Mouse (Mus musculus): Measurements from ENCODE around the gene Htr6.

Gene Htr6

GRCm38 (mm10) chr4:139088982-139089671 lies 13.8 kb upstream of the Htr6 start:
- no peak for DNase-seq (ENCODE audit: low read depth, low spot score)

- peak; percentile 61 for DNase-seq (ENCODE audit: low read depth, low spot score)
These were observed 11.6 kb upstream of the Htr6 start for GRCm38 (mm10) chr4:139086984-139087383.

GRCm38 (mm10) chr4:139086037-139086436 lies 10.7 kb upstream of the Htr6 start:
- DNase-seq (ENCODE audit: low read depth, low spot score): peak; percentile 81

- no peak for DNase-seq (ENCODE audit: low read depth, low spot score)
These were observed 10.0 kb upstream of the Htr6 start for GRCm38 (mm10) chr4:139085337-139085736.

- DNase-seq (ENCODE audit: low read depth, low spot score): no peak
These were observed 7.6 kb upstream of the Htr6 start for GRCm38 (mm10) chr4:139082790-139083564.

DNA sequence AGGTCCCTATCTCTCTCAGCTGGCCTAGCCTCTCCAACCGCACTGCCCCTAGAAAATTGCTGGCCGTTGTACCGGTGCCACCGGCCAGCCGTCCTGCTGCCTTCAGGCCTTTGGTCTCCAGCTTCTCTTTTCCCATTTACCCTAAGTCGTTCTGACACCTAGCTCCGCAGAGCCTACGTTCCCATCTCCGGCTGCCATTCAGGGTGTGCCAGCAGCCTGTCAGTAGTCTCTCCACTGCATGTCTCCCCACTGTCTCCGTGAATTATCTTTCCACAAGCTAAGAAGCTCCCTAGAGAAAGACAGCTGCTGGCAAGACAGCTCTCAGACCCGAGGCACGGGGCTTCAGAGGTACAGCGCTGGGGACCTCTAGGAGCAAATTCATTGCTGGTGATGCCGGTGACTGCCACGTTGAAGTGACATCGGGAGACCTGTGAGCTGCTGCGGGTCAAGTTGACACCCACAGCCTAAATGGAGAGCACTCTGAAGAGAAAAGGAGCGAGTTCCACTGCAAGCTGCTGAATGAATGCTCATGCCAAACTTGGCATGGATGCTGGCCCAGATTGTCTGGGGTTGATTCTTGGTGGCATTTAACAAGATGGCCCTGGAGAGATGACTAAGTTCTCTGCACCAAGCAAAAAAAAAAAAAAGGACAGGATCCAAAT lies 6.0 kb upstream of the Htr6 start:
- no peak for DNase-seq (ENCODE audit: low read depth, low spot score)

DNA sequence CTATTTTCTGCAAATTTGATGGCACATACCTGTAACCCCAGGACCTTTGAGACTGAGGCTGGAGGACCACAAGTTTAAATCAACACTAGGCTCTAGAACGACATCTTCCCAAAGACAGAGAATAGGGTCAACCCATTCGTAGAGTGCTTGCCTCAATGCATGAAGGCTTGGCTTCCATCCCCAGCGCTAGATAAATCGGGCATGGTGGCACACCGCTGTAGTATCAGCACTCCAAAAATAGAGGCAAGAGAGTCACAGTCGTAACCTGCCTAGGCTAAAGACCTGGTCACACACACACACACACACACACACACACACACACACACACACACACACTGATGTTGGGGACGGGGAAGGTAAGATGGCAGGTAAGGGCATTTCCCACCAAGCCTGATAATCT lies 4.9 kb upstream of the Htr6 start:
- DNase-seq (ENCODE audit: low read depth, low spot score): no peak

DNA sequence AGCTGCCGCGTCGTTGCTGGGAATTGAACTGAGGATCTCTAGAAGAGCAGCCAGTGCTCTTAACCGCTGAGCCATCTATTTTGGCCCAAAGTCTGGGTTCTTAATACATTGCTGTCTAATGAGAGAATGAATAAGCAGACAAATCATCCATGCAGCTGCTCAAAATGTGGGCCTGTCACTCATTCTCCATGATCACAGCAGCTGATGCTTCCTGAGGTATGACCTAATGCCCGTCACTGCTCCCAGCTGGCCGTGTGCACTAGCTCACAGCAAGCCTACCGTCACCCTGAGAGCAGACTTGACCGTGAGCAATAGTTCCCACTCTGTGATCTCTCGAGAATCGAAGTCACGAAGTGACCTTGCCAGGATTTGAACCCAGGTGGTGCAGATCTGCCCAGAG lies 4.1 kb upstream of the Htr6 start:
- DNase-seq (ENCODE audit: low read depth, low spot score): no peak

DNA sequence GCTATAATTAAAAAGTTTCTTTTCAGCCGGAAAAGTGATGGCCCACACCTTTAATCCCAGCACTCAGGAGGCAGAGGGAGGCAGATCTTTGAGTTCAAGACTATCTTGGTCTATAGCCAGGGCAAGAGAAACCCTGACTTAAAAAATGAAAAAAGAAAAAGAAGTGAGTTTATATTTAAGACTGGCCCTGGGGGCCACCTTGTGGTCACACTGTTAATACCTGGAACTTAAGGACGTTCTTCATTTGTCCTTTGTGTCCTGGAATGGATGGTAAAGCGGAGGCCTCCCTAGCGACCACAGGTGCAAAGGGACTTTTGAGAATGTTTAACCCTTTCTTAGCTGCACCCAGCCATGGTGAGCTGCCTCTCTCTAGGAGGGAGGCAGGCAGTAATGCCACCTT lies 3.4 kb upstream of the Htr6 start:
- DNase-seq (ENCODE audit: low read depth, low spot score): no peak

DNA sequence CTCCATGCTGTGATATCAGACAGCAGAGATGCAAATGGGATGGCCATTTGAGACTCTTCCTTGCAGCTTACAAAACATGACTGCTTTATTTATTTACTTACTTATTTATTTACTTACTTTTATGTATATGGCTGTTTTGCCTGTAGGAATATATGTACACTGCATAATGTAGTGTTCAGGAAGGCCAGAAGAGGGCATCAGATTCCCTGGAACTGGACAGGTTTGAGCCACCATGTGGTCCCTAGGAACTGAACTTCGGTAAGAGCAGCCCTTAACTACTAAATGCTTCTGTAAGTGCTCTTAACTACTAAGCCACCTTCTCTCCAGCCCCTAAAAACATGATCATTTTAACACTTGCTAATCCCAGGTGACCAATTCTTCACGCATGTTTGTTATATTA lies 2.9 kb upstream of the Htr6 start:
- DNase-seq (ENCODE audit: low read depth, low spot score): no peak

DNA sequence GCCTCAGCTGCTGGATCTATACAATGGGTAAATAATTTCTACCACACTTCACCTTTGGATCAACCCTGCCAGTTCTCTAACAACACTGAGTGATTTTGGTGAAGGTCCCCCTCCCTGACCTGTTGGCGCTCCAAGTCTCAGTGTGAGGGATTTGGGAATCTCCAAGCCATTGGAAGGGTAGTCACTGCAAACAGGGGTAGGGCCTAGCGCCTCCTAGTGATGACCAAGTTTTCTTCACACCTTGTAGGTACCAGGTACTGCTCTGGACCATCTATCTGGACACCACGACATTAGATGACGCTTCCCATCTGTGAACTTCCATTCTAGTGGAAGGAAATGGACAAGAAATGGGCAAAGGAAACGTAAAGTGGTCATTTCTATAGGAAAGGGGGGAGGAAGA lies 545 bp upstream of the Htr6 start:
- no peak for DNase-seq (ENCODE audit: low read depth, low spot score)

- no peak for DNase-seq (ENCODE audit: low read depth, low spot score)
These were observed 1.3 kb downstream of the Htr6 start for GRCm38 (mm10) chr4:139074060-139074459.

DNA sequence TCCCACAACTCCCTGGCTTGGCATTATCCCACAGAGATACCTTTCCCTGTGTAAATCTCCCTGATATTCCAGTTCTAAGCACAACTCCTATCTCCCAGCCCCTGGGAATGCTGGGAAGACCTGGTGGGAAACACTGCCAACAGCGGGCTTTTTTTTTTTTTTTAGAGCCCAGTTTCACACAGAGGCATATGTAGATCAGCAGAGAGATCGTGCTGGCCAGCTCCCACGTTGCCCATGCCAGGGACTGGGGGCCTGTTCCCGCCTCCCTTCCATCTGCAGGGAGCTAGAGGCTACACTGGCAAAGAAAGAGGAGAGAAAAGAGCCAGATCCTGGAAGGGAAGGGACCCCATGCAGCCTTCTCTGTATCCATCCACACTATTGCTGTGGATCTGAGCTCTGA lies 7.1 kb downstream of the Htr6 start:
- DNase-seq (ENCODE audit: low read depth, low spot score): no peak

GRCm38 (mm10) chr4:139064831-139065230 lies 10.5 kb downstream of the Htr6 start:
- DNase-seq (ENCODE audit: low read depth, low spot score): no peak

DNA sequence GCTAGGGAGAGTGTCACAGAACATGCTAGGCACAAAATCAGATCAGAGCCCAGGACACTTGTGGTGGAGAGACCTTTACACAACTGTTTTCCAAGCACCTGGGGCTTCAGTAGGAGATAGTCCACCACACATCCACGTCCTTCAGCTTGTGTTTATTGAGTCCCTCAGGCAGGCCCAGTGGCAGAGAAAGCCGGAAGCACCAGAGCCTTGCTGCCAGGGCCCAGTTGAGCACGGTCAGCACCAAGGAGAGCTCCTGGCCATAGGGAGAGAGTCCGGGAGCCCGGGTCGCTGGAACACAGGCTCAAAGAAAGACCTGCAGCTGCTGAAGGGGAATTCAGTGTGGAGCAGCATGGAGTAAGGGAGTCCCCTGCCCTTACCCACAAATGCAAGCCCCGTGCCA lies 15.8 kb downstream of the Htr6 start:
- DNase-seq (ENCODE audit: low read depth, low spot score): no peak

DNA sequence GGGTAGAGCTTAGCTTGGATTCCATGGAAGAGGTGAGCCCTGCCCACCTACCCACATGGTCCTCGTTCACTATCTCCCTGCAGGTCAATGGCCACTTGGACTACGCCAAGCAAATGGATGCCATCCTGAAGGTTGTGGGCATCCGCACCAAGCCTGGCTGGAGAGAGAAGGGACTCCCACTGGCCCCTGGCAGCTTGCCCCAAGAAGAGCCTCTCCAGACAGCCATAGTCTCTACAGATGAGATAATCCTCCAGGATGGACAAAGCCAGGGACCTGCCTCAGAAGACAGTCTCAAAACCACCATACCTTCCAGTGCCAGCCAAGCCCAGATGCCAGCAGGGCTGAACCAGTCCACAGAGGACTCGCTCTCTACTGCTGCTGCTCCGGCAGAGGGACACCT lies 17.3 kb downstream of the Htr6 start:
- DNase-seq (ENCODE audit: low read depth, low spot score): no peak

- no peak for DNase-seq (ENCODE audit: low read depth, low spot score)
These were observed 18.1 kb downstream of the Htr6 start for GRCm38 (mm10) chr4:139057291-139057690.

DNA sequence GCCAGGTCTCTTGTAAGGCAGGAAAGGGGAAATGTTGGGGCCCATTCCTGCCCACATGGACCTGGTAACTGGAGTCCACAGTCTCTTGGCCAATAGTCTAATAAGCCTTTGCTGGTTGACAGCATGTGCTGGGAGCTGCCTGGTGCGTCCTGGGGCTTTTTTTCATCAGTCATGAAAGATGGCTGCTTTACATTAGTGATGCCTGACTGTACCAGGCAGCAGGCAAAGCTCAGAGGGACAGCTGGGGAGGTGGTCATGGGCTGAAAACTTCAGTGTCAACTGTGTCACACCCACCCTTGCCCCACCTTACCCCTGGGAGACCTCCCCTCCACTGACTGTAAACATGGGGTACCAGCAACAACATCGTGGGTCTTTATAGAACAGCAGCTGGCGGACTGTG lies 19.6 kb downstream of the Htr6 start:
- DNase-seq (ENCODE audit: low read depth, low spot score): no peak

DNA sequence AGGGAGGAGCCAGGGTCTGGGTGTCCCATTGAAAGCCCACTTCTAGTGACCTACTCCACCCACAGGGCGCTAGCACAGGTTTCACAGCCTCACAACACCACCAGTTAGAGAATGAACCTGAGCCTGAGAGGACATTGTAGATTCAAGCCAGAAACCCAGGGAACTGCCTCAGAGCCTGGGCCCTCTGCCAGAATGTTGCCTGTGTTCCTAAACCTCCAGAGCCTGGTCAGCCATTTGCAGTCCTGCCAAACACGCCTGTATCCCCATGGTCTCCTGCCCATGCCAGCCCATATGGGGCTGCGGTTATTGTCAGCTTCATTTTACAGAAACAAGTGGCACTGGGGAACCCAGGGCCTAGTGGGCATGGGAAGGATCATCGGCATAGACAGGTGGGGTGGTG lies 20.0 kb downstream of the Htr6 start:
- no peak for DNase-seq (ENCODE audit: low read depth, low spot score)

DNA sequence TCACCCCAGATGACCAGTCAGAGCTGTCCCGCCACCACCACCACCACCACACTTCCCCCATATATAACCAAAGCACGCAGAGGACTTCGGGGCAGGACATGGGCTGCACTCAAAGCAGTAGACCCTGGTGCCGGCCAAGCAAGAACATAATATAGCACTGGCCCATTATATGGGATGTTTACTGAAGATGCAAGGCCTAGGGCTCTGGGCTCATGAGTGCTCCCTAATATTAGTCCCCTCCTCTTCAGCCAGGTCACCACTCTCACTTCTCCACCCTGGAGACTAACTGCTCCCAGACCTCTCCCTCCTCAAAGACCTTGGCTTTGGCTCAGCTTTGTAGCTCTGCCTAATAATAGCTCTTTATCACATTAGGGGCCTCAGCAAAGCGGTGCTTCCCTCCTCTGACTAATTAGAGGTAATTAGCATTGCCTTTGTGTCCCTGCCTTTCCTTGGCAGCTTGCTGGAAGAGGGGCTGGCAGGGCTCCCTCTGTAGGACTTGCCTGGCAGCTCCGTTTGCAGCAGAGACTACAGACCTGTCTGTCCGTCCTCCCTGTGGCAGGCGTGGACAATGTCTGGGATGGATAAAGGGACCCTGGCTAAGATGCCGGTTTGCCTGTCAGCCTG lies 21.0 kb downstream of the Htr6 start:
- no peak for DNase-seq (ENCODE audit: low read depth, low spot score)

DNA sequence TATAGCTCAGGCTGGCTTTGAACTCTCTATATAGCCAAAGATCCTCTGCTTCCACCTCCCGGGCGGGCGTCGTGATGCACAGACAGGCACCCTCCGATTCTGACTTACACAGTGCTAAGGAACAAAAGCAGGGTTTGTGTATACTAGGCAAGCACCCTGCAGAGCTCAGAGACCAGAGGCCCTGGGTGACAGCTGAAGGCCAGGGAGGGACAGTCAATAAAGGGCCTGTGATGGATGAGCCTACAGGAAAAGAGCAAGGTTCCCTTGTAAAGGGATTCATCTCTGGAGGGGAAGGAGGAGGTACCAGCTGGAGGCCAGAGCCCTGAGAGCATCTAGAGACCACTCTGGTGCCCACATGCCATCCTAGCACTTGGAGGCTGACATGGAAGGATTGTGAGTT lies 22.0 kb downstream of the Htr6 start:
- no peak for DNase-seq (ENCODE audit: low read depth, low spot score)

DNA sequence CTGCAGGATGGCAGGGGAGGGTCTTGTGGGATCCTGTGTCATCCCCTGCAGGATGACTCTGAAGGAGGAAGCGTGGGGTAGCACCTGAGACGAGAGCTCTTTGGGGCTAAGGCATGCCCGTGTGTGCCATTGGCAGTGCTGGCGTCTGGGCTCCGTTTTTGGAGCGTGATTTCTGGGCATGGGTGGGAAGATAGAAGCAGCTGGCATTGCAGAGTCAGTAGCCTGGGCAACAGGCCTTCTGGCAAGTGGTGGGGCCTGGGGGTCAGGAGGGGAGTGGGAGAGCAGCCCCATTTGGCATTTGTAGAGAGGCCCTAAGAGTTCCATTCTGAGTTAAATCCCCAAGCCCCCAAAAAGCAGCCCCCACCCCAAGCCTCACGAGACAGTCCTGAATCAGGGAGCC lies 22.6 kb downstream of the Htr6 start:
- no peak for DNase-seq (ENCODE audit: low read depth, low spot score)

All from CD4-positive helper T cell, adult 2 months (primary cell).